Mouse (Mus musculus) frontal cortex, adult (tissue): ENCODE data around the gene Dcp1a.

ENCODE experiments used
- ATAC-seq: cut with Nextera tagmentation; 2 replicates; pipeline ENCODE4 v1.9.2; 2017; ENCODE audit warnings: mild to moderate bottlenecking, moderate library complexity, mixed read lengths; ENCODE audit not compliant: low TSS enrichment

The Dcp1a gene

DNA sequence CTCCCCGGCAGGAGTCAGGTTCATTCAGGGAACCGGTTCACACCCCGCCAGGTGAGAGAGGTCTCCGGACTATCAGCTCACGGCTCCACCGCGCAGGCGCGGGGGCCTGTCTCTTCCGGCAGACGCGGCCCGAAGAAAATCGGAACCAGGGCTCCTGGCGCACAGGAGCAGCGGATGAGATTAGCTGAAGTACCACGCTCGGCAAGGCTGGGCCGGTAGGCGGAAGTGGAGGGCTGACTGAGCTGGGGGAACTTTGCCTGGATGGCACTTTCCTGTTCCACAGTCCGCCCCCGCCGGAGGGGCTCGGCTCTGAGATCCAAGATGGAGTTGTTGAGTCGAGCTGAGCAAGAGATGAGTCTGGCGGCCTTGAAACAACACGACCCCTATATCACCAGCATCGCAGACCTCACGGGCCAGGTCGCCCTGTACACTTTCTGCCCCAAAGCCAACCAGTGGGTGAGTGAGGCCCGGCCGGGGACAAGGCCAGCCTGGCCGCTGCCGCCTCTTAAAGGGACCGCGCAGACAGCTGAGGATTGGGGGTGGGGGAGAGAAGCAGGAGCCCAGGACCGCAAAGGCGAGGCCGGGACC, at the start of gene Dcp1a:
Gene Dcp1a (plus strand): TSS at position 175 of the 588 bp plus-strand sequence.
- ATAC-seq, result peak; percentile 99

DNA sequence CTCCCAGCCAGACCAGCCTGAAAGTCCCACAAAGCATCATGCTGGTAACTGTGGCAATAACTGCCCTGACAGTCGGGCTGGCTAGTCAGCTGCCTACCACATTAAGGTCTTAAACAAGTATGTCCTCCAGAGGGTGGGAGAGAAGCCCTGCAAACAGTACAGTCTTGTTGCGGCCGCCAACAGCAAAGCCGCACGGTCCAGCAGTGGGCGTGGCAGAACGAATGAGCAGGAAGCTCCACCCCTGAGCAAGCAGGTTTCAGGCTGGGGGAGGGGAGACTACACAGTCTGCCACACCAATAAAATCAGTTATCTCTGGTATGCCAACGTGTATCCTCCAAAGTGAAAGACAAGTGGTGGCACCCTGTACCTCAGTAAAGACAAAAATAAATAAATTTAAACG, 49.7 kb upstream of the Dcp1a start:
- no peak for ATAC-seq

DNA sequence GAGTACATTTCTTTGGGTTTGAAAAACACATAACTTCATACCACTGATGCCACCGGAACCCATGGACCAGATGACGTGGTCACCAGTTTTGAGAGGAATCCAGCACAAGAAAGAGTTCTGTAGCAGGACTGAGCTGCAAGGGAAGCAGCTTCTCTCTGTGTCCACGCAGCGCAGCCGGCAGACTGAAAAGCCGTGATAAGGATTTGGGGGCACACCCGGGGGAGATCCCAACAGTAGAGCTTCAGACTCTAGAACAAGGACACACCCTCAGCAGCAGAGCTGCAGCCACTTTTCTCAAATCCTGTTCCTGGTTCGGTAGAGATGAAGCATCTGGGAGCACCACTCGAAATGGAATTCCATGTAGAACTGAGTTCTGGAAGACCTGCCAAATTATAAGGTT, 49.3 kb upstream of the Dcp1a start:
- ATAC-seq, result no peak

DNA sequence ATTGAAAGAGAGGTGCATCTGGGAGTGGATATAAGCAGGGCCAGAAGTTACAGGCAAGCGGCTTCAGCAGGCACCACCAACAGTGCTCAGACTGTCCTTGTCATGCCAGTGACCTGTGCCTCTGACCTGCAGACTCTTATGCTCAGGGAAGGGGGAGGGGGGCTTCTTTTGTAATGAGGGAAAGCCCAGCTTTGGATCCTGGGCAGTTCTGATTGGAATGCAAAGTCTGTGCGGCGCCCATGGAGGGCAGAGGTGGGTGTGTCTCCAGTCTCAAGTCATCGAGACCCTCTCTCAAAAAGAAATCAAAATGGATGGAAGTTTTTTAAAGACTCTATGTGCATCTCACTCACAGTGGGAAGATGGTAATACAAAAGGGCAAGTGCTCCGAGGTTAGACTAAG, 48.9 kb upstream of the Dcp1a start:
- ATAC-seq, result no peak

DNA sequence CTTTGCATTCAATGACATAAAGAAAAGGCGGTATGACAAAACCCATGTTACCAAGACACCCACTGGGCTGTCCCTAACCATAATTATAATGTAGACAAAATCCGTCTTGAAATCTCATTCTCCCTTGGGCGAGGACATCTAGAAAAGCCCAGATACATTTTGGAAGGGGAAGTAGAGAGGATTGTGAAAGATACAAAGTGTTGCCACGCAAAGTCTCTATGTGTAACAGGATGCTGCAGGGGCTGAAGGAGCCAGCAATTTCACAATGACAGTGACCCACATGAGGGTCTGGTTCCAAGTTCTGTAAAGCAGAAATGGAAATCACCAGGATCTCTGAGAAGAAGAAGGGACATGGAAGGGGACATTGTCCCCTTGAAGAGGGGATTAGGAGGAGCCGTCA, 44.0 kb upstream of the Dcp1a start:
- no peak for ATAC-seq

DNA sequence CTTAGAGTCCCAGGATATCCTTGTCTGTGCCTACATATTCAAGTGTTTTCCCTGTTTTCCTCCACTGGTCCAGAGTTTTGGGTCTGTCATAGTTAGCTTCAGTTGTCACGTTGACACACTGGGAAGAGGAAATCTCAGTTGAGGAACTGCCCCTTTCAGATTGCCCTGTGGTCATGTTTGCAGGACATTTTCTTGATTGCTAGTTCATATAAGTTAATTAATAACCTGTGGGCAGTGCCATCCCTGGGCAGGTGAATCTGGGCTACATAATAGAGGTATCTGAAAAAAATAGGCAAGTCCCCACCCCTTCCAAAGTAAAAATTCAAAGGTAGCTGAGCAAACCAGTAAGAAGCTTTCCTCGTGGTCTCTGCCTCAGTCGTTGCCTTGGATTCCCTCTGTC, 39.4 kb upstream of the Dcp1a start:
- ATAC-seq, result no peak

DNA sequence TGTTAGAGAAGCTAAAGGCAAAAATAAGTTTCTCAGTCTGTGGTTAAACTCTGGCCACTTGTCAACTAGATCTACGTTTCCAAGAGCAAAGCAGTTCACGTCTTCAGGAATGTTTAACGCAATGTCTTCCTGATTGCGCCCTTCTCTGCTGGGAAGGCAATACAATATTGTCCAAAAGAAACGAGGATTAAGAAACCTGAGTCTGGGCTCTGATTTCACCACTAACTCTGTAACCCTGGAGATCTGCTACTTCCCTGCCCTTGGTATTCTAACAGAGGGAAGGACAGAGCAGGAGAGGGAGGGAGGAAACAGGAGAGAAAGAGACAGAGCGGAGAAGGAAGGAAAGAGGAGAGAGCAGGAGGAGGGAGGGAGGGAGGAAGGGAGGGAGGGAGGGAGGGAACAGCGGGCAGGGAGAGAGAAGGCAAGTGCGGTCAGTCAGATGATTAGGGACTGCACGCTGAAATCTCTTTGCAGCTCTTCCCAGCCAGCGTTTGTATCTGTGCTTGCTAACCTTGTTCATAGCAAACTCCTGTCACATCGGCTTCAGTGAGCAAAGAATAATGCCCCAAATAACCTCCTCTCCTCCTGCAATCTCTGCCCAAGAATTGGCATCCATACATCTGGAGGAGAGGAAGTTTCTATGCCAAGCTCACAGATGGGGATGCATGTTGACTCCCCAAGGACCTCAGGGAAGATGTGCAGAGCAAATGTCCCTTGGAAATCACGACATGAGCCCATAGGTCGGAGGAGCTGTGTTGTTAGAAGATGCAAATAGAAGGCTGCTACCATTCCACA, 23.3 kb upstream of the Dcp1a start:
- ATAC-seq, result no peak

DNA sequence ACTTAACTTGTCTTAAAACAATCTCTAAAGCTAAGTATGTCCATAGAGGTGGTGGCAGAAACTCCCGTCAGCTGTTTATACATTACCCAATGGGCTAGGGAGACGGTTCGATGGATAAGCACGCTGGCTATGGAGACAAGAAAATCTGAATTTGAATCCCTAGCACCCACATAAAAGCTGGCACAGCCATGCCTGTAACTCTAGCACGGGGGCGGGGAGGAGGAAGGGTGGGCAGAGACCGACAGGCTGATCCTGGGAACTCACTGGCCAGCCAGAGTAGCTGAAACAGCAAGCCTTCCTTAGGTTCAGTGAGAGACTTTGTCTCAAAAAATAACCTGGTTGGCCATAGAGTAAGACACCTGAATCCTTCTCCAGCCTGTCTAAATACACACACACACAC, 21.9 kb upstream of the Dcp1a start:
- peak; percentile 67 for ATAC-seq

DNA sequence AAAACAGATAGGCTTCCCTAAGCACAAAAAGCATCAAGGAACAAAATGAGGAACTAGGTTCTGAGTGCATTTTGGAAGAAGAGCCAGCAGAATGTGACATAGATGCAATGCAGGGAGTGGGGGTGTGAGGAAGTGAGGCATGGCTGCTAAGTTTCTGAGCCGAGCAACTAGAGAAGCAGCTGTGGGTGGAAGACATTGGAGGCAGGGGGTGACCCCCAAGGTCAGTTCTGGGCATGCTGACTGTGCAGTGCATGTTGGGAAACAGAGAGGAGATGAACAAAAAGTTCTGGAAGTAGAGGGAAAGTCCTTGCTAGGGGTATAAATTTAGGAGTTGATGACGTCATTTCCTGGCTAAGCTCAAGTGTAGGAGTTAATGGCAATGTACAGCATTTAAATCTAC, 21.4 kb upstream of the Dcp1a start:
- ATAC-seq, result peak; percentile 53

DNA sequence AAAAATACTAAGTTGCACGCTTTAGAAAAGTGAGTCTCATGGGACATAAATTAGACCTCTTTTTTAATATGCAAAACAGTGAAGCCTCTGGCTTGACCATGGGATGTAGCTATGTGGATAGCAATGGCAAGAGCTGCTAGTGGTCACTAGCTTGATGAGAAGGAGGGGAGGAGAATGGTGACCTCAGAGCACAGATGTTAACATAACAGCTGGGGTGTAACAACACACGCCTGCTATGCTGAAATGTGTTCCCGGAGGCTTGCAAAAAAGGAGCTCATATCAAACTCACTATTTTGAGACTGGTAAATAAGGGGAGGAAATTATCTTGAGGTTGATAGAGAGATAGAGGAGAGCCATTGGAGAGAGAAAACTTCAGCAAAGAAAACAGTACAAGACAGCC, 20.5 kb upstream of the Dcp1a start:
- no peak for ATAC-seq

DNA sequence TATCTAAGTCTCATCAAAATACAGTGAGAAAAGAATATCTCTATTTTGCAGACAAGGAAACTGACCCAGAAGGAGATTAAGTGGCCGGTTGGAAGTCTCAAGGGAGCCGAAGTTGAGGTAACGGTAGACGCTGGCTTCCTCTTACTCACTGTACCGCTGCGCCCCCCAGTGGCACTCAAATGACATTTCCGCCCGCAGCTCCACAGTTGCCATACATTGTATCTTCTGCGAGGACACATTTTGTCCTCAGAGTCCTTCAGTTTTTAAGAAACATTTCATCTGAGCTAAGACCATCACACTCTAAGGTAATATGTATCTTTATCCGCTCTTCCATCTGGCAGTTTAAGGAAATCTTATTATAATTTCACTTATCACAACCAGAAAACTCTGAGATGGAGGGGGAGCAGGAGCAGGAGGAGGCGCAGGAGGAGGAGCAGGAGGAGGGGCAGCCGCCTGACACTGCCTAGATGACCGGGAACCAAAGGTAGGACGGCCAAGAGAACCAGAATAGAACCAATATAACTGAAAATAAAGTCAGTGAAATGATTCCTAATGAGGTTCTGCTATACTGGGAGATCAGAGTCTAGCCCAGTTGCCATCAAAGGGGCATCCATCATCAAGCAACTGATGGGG, 19.3 kb upstream of the Dcp1a start:
- ATAC-seq, result peak; percentile 62

DNA sequence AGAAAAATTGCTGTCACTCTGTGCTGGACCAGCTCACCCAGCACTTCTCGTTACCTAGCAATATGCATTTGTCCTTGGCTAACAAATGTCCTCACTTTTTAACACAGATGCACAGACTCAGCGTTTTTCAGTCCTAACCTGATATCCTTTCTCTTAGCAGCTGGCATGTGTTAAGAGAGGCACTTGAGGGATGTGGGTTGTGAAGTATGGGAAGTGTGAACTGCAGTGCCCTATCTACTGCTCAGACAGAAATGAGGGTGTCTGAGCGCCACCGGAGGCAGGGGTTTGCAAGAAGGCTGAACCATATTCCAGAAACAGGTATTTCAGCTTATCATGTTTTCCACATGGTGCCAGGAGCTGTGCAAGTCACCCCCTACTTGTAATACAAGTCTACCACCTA, 16.0 kb upstream of the Dcp1a start:
- peak; percentile 70 for ATAC-seq

DNA sequence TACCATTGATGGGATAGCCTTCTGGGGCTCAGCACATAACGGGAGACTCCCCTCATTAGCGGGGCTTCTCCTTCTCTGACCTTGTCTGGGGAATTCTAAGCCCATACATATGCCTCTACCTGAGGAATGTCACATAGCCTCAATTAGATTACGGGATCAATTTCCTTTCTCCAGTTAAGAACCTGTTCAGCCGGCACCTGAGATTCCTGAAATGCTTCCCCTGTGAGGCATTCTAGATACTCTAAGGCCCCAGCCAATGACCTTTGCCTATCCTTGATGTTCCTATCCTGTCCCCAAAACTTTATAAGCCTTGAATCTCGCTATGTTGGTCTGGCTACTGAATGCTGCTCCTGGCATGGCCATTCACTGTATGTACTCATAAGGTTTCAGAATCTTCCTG, 5.7 kb upstream of the Dcp1a start:
- ATAC-seq, result no peak

DNA sequence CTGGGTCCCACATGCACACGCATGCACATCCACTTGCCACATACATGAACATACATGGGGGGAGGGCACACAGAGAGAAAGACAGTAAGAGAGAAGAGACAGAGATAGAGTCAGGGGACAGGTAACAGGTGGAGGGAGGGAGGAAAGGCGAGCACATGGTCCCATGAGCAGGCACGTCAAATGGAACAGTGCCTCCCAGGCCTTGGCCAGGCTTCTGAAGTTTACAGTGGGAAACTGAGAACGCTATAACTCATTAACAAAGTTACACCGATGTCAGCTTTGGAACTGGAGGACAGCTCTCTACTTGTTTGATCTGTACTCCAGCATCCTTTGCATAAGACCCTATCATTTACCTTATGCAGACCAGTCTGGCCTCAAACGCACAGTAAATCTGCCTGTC, 4.9 kb upstream of the Dcp1a start:
- no peak for ATAC-seq

DNA sequence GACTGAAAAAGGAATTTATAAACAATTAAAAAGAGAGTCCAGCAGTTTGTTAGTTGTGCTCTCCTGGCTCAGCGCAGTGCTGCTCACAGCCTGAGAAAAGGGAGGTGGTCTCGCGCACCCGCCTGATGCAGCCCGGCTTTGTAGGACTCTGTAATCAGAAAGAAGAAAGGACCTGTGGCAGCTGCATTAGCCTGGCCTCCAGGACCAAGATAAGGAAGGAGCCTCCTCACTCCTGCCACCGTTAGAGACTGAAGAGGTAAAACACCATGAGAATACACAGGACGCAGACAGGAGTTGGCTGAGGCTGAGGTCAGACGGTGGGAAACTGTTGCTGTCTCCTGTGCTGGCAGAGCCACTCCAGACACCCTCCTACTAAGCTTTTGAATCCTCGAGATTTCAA, 12.0 kb downstream of the Dcp1a start, which contains the start of gene Cacna1d:
Gene Cacna1d (minus strand): TSS at position 114 of the 400 bp plus-strand sequence.
- ATAC-seq, result no peak

DNA sequence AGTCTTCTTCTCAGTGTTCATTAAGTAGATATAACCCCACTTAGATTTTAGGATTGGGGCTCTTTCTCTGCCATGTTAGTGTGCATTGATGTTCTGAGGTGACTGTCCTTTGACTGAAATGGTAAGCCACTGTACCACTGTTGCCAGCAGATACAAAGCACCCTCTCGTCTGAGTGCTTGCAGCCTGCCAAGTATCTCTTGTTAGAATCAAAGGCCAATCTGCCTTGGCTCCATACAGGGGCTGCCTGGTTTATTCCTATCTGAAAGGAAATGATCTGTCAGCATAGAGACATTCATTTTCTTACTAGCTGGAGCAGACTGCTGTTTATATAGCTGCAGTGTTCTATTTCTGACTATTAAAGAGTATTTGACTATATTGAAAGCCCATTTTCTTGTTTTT, 13.9 kb downstream of the Dcp1a start:
- ATAC-seq, result no peak

DNA sequence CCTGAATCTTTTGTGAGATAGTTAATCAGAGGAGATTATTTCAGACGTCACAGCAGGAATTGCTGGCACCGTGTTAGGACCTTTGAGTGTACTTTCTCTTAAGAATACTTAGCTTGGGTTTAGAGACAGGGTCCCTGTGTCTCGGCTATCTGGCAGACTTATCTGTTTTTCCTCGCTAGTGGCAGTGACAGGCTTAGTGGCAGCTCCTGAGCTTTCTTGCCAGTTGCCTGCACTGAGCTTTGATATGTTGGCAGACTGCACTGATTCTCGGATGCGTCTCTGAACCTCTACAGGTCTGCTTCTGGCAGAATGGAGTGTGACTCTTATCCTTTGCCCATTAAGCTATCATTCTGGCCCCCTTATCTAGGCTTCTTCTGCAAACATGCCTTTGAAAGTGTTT, 15.7 kb downstream of the Dcp1a start:
- no peak for ATAC-seq

DNA sequence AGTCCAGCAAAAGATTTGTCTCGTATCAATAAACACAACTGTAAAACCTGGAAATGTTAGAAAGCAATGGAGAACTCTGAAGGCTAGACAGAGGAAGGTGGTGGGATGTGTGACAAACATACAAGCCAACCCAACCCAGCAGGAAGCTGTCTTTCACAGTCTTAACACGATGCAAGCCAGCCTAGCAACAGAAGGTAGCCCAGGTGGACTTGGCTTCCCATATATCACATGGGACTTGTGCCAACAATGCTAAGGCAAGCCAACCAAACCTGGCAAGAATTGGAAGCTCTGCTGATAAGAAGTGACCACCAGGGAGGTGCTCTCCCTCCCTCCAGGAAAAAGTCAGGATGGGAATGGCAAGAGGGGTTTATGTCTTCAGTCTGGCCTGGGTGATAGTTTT, 18.9 kb downstream of the Dcp1a start:
- no peak for ATAC-seq

DNA sequence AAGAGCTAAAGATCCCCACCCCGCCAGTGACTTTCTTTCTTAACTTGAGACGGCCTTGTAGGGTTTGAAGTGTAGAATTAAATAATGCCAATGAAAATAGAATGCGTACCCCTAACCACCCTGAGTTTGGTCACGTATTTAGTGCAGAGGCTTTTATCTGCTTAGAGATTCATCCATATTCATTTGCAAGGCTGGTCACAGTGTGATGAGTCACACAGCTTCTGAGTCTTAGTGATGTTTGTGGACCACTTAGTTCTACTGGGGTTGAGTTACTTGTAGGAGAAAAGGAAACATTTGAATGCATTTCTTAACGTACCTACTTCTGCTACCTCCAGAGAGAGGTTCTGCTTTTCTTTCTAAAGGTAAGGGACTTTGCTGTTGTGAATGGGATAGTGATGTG, 25.7 kb downstream of the Dcp1a start:
- peak; percentile 88 for ATAC-seq

DNA sequence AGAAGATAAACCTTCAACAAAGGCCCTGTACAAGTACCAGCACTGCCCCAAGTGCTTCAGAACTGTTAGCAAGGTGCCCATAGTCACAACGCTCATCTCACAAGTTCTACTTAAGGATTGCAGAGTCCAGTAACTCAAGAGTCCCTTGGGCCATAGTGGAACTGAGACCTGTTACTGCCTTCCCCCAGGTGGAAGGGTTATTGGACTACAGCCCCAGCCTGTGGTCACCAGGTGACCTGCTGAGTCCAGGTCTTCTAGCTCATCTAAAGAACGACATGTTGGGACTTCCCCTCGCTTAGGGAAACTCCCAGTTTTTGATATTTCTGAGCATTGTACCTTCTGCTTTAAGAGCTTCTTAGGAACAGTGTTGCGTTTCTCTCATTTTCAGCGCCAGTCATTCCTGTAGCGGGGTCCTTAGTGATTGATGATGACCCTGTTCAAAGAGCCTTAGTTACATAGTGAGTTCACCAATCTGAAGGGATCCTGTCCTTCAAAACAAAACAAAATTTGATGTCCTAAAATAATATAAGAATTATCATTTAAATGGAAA, 31.0 kb downstream of the Dcp1a start:
- ATAC-seq, result no peak

DNA sequence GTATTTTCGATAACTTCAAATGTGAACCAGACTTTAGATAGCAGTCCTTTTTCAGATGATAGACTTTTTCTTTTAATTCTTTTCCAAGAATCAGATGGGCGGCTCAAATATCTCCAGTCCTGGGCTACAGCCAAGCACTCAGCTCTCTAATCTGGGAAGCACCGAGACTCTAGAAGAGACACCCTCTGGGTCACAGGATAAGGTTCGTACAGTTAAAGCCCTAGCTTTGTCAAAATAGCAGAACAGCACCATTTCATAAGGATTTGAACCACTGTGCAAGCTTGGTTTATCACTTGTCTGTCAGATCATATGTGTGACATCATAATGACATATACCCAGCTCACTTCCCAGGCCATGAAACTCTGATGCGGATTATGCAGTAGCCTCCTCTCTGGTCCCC, 33.6 kb downstream of the Dcp1a start:
- ATAC-seq, result no peak

DNA sequence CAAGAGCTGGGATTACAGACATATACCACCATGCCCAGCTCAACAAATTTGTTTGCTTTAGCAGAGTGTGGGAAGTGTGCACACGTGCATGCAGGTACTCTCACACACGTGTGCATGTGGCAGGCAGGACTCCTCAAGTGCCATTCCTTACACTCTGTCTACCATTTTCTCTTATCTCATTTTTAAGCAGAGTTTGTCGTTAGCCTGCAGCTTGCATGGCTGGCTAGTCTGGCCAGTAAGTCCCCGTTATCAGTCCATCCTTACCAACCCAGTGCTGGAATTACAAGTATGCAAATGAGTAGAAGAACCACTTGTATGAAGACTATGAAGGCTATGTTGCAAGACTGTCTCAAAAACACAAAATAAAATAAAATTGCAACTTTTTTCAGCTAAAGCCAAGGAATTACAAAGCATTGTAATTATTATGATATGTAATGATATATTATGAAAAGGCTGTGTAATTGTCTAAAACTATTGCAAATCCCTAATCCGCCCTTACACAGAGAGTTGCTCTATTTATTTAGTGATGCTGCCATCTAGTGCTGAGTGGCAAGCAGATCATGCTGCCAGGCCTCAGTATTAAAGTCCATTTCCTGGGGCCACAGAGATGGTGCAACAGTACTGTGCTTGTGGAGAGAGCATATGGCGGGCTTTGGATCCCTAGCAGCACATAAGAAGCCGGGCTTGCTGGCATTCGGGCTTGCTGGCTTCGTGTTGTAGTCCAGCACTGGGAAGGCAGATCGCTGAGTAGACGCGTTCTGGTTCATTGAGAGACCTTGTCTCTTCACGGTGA, 36.8 kb downstream of the Dcp1a start:
- ATAC-seq, result peak; percentile 66; the same call in 1 of the 2 replicates
